Mouse (Mus musculus): Measurements from ENCODE around the gene Sec14l3.

GRCm38 (mm10) chr11:4062981-4063380 is 1.7 kb upstream of the Sec14l3 start:
- no peak for TF ChIP-seq POLR2A (IDR thresholded peaks at IDR 0.05; ENCODE audit: low read depth, low read length)
- TF ChIP-seq CTCF (IDR thresholded peaks at IDR 0.05; ENCODE audit: extremely low read depth, insufficient read length, insufficient replicate concordance, low read depth, low read length): no peak

All from small intestine, adult 2 months (tissue).